Mouse (Mus musculus): ENCODE results near the gene Hs6st3.

DNA sequence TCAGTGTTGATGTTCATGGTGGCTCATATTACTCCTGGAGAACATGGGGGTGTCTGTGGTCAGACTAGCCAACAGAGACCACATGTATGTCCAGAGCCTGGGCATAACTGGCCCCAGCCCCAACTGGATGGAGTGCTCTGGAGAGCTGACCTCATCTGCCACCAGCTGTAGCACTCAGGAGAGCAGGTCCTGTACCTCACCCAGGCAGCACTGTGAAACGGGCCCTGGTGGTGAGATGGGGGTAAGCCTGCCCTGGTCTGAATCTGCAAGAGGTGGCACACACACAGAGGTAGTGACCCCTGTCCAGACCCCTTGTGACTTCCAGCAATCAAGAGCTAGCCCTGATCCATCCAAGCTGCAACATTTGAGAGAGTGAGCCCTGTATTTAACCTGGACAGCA is 579.2 kb downstream of the Hs6st3 start:
- TF ChIP-seq CTCF (IDR thresholded peaks at IDR 0.05; ENCODE audit: borderline replicate concordance, insufficient read depth, low read depth, low read length) = no peak
- no peak for TF ChIP-seq POLR2A (IDR thresholded peaks at IDR 0.05; ENCODE audit: borderline replicate concordance, insufficient read depth, low read length)
